Mouse (Mus musculus): ENCODE results near the gene S1pr5.
"Not testable (repeated sequence)": the region's sequence is repeated elsewhere in the genome, so short reads cannot be mapped to it uniquely, and the experiment has no call there.

The S1pr5 gene

DNA sequence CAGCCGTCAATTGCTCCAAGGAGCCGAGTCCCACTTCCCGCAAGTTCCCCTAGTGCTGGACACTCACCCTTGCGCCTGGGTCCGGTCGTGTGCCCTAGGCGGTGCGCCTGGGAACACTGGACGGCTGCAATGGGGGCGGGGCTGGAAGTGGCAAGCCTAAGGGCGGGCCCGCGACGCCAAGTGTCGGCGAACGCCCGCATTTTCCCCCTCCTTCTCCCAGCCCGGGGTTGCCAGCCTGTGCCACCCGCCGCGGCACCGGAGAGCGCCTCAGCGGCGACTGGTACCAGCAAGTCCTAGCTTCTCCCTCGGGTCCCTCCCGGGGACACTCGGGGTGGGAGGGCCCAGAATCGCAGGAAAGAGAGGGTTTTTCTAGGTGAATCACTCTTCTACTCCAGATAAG lies at the start of gene S1pr5:
TSS of gene S1pr5 (minus strand) at position 118 of the 400 bp plus-strand sequence.
- DNase-seq: peak; percentile 55 to 69

DNA sequence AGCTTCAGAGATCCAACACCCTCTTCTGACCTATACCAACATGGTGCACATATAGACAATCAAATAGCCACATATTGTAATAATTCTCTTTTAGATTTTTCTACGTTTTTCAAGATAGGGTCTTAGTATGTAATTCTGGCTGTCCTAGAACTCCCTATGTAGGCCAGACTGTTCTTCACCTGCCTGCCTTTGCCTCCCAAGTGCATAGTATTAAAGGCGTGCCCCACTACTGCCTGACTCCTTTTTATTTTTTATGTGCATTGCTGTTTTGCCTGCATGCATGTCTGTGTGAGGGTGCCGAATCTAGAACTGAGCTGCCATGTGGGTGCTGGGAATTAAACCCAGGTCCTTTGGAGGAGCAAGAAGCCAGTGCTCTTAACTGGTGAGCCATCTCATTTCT lies 44.0 kb upstream of the S1pr5 start:
- no peak for DNase-seq

DNA sequence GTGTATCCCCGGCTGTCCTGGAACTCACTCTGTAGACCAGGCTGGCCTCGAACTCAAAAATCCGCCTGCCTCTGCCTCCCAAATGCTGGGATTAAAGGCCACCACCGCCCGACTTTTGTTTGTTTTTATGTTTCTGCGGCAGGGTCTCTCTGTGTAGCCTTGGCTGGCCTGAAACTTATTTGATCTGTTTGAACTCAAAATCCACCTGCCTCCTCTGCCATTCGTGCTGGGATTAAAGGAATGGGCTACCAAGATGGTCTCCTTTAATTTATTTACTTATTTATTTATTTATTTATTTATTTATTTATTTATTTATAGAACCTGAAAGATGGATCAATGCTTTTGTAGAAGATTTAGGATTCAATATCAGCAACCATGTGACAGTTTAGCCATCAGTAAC lies 43.6 kb upstream of the S1pr5 start:
- not testable (repeated sequence) for DNase-seq

DNA sequence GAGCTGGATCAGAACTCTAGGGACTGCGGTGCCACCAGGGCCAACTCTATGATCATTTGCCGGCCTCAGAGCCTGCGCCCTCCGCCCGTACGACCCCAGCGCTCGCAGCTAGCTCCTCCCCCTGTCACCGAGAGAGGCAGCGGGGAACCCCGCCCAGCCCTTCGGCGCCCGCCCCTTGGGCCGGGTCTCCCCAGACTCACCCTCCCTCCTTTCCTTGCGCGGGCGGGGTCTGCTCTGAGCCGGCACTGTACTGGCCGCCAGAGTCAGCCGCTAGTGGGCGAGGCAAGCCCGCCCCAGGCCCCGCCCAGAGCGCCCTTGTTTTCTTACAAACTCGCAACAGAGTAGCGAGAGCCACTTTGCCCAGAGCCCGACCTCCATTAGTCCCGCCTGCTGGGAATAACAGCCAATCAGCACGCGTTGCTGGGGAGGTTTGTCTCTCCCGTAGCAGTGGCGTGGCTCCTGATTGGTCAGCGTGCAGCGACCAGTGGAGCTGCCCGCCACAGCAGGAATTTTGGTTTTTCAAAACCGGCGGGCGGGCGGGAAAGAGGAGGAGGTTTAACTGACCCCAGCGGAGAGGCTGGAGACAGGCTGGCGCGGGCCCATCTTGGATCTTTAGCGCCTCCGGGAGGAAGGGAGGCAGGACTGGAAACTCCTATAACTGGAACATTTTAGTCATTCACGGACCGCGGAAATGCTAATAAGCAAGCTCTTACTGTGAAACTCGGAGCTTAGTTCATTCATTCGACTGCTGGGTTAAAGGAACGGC lies 43.0 kb upstream of the S1pr5 start, which contains the start of gene Cdkn2d:
TSS of gene Cdkn2d (minus strand) at position 386 of the 766 bp plus-strand sequence.
- DNase-seq: peak; percentile 100

DNA sequence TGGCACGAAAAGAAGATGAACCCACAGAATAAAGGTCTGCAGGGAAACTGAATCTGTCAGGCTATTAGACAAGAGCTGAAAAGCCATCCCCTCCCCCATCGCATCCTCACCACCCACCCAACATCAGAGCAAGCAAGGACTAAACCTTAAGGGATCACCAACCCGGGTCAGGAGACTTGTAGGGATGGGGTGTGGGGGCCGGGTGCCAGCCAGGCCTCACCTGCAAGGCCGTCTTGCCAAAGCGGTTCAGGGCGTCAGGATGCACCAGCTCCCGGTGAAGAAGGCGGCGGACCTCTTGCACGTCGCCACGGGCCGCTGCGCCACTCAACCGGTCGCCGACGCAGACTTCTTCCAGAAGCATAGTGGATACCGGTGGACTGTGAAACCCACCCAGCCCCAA lies 42.3 kb upstream of the S1pr5 start:
- no peak for DNase-seq

DNA sequence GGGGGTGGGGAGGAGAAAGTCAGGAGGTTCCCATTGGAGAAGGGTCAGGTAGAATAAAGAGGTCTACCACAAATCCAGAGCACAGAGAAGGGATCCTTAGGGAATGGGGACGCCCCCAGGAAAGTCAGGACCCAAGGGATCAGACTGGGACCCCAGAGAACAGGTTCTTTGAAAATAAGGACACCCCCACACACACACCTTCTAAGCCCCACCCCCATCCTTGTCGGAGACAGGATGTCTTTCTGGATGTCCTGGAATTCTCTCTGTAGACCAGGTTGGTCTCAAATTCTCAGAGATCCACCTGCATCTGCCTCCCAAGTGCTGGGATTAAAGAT lies 41.1 kb upstream of the S1pr5 start:
- DNase-seq: no peak

DNA sequence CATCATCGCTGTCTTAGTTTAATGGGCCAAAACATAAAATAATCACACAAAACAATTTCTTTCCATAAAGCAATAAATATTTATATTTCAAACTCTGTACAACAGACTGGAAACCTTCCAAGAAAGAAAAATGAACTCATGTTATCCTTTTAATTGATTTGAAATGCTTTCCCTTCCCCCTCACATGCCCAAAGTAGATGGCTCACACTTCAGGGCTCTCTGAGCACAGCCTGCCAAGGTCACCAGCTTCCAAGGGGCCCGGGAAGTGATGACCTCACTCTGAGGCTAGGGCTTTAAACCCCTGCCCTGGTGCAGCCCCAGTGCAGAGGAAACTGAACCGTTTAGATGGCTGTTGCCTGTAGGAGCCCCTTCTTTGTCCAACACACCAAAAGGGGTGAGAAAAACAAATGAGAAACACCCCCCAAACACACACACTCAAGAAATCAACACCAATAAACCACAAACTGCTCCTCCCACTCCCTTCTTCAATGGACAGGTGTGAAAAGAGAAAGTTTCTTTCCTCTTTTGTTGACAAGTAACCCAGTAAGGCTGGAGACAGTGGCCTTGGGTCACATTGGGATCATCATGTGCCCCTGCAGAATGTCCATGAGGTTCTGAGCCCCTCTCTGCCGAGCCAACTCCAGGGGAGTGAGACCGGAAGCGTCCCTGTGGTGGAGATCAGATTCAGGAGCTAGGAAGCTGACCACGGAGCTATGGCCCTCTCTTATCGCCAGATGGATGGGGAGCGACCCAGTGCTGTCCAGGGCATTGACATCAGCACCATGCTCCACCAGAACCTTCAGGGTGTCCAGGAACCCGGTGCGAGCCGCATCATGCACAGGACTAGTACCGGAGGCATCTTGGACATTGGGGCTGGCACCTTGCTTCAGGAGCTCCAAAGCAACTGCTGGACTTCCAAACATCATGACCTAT lies 40.4 kb upstream of the S1pr5 start:
- peak in 1 of 2 experiments; percentile 42 for DNase-seq

DNA sequence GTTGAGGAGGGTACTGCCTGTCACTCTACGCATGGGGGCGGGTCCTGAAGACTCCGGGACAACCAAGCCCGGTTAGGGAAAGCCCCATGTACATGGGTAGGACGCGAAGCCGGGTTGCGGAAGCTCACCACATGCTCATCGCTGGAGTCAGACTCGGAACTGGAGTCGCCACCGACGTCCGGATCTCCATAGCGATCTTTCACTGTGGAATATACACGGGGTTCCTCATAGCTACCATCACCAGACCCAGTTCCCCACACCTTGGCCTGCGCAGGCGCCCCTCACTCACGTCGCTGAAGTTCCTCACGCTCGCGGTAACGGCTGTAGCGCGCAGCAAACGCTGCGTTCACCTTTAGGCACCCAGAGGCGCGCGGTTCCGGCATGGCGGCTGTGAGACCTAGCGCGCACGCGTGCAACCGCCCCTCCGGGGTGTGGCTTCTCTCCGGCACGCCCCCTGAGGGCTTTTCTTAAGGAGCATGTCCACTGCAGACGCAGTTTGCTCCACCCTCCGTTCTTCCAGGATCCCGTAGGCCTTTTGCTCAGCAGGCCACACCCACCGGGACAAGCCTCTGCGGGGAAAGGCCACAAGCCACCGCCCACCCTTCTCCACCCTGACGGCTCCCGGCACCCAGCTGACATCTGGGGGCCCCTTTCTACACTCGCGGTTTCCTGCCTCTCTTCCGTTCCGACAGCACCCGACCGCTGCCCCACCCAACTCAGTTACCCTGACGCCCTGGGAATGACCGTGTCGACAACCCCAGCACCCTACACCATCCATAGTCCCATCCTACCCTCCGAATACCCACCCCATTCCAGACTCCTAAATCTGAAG lies 39.5 kb upstream of the S1pr5 start, which contains the start of gene Kri1:
TSS of gene Kri1 (minus strand) at position 399 of the 832 bp plus-strand sequence.
- peak; percentile 98 for DNase-seq

DNA sequence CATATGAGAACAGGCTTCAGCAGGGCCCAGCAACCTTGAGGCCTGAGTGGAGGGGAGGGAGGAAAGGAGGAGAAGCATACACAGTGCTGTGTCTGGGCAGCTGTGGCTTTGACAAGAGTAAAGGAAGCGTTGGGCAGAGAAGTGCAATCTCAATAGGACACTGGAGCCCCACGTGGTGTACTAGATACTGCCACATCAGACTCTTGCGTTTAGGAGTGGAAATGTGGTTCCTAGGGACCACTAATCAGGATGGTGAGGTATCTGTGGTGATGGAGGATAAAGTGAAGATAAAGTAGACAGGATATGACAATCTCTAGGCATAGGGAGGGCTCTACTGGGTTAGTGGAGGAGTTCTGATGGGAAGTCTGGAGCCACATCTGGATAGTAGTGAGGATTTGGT lies 38.5 kb upstream of the S1pr5 start:
- DNase-seq: no peak

DNA sequence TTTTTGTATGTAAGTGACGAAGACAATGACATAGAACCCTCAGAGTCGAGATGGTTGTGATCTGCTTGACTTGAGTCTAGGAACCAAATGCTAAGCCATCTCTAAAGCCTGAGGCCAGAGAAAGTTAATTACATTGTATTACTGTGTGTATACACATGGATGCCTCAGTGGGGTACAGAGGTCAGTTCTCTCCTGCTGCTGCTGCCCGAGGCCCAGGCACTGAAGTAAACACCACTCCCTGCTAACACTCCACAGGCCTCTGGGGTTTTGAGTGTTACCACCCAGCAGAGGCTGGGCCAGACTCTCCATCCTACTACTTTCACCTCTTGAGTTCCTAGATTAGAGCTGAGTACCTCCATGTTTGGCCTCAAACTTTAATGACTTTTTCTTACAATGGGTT lies 35.8 kb upstream of the S1pr5 start:
- peak in 1 of 2 experiments; percentile 24 for DNase-seq

DNA sequence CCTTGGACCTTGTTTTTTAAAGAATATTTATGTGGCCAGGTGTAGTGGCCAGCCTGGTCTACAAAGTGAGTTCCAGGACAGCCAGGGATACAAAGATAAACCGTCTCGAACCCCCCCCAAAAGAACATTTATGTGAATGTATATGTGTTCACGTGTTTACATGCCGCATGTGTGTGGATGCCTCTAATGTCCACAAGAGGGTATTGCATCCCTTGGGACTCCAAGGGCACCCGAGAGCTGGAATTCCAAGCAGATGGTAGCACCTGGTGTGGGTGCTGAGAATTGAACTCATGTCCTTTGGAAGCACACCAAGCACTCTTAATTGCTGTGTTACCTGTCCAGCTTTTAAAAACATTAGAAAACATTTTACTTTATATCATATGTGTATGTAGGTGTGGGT lies 35.3 kb upstream of the S1pr5 start:
- no peak for DNase-seq

DNA sequence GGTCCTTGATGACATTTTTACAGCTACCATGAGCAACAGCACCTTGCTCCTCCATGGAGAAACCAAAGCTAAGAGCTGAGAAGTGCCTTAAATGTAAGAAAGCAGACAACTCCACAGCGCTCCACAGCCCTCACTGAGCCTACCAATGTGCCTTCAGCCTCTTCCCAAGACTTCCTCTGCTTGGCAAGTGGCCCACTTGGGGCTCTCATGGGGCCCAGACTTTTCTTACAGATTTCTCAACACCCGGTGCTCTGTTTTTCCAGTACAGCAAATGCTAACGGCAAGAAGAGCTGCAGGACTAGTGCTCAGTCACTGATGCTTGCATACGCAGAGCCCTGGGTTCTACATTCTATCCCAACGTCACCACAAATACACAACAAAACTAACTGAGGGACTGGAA lies 29.5 kb upstream of the S1pr5 start:
- DNase-seq: no peak

DNA sequence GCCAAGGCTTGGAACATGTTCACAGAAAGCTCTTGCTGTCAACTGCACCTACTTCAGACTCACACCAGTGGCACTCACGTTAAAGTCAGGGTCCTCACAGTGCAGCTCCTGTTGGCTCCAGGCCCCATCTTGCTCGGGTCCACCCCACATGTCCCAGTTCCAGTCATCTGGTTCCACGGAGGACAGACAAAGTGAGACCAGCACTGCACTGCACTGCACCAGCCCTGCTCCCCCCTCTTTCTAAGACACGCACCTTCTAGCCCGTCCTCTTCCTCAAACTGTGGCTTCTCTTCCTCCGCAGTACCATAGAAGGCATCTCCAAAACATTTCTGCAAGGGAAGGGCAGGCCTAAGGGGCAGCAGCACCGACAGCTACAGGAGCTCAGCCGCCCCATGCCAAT lies 28.1 kb upstream of the S1pr5 start:
- DNase-seq: no peak

DNA sequence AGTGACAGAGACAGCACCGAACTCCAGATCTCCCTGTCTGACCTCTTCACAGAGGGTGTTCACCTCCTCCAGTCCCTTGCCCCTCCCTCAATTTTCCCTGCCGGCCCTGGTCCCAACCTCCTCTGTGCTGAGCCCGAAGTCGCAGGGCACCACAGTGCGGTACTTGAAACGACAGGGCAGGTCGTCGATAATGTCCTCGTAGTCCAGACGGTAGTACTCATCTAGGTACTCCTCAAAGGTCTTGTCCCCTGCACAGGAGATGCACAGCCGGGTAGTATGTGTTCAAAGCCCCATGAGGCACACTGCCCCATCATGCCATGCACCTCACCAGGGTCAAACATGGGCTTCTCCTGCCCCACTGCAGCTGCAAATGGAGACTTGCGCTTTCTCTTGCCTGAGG lies 27.5 kb upstream of the S1pr5 start:
- no peak for DNase-seq

DNA sequence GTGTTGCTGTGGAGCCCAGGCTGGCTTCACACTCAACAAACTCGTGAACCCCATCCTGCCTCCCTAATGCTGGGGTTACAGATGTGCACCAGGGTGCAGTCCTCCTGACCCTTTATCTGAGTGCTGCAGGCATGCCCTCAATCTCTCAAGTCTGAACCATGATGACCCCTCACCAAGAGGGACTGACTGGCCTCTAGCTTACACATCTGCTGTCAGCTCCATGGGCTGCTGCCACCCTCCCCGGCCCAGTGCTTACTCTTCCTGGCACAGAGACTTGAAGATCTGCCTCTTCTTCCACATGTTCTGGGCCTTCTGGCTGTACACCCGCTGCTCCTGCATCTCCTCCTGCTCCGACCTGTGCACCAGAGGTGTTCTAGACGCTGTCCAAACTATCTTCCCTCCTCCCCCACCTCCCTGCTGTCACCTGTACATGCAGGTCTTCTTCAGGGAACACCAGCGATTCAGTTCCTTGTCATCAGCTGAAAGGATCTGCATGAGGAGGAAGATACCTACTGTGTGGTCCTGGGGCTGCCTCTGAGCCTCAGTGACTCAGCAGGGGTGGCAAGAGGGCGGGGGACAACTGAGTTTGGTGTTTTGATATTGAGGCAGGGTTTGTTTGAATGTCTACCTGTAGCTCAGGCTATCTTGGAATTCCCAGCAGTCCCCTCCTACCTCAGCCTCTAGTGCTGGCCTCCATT lies 26.9 kb upstream of the S1pr5 start:
- DNase-seq: no peak

DNA sequence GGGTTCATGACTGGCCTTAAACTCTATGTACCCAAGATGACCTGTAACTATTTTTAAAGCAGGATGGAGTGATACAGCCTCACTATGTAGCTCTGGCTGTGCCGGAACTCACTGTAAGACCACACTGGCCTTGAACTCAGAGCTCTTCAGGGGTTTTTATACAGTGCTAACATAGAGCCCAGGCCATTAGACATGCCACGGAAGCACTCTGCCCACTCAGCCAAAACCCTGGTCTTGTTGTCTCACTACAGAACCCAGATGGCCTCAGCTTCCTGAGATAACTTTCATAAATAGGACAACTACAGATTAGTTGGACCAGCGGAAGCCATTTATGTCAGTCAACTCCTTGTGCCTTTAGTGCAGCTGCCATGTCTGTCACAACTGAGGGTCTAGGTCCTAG lies 26.1 kb upstream of the S1pr5 start:
- DNase-seq: no peak

DNA sequence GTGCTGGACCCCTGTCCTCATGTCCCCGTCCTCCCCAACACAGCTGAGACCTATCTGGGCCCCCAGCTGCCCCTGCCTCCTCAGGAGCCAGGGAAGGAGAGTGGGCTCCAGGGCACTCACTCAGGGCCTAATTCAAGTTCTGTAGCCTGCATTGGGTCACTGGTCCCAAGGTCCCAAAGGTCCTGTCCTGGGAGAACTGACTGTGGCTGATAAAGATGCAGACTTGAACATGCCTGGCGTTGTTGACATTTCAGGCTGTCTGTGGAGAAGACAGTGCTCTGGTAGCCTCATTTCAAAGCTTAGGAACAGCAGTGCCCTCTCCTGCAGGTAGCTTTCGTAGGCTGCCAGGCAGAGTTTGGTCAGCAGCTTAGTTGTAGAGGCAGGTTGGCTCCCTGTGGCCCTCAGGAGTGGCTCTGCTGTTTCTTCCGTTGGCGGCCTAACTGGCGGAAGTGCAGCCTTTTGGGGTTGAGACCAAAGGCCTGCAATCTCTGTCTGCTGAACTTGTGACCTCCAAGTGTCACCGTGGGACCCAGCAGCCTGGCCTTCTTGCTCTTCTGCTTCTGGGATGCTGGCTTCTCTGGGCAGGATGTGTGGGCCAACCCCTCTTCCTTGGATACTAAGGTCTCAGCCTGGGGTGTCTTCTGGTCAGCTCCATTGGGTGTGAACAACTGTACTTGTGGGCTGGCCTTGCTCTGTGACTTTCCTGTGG lies 25.4 kb upstream of the S1pr5 start:
- DNase-seq: no peak

DNA sequence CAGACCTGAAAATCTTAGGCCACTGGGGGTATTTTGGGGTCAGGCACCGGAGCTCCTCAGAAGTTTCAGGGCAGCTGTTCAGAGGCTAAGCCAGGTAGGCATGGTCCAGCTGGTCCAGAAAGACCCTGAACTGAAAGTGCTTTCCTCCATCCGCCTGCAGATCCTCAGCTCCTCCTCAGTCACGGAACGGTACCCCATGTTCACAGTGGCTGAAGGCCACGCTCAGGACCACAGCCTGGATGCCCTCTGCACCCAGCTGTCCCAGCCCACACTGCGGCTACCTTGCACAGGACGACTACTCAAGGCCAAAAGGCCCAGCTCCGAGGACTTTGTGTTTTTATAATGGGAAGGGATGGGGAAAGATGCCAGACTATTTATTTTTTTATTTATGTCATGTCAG lies 24.9 kb upstream of the S1pr5 start:
- DNase-seq: no peak

DNA sequence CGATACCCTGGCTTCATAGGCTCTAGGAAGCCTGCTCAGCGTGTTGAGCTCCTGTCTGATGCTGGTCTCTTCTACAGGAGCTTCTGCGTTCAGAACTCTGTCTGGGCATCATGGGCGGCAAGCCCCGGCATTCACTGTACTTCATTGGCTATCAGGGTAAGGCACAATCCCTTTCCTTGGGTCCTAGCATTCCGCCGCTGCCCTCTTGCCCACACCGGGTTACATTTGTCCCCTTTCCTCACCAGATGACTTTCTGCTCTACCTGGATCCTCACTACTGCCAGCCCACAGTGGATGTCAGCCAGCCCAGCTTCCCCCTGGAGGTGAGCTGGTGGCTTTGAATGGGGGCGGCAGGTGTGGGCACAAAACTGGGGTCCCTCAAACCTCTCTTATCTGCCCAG lies 24.1 kb upstream of the S1pr5 start:
- DNase-seq: no peak

DNA sequence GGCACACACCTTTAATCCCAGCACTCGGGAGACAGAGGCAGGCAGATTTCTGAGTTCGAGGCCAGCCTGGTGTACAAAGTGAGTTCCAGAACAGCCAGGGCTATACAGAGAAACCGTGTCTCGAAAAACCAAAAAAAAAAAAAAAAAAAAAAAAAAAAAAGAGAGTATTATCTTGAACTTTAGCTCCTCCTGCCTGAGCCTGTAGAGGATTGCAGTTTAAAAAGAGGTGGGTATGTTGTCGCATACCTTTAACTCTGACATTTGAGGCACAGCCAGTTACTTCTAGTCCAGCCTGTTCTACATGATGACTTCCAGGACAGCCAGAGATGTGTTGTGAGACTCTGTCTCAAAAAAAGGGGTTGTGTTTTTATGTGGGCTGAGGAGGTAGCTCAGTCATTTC lies 21.3 kb upstream of the S1pr5 start:
- not testable (repeated sequence) for DNase-seq

DNA sequence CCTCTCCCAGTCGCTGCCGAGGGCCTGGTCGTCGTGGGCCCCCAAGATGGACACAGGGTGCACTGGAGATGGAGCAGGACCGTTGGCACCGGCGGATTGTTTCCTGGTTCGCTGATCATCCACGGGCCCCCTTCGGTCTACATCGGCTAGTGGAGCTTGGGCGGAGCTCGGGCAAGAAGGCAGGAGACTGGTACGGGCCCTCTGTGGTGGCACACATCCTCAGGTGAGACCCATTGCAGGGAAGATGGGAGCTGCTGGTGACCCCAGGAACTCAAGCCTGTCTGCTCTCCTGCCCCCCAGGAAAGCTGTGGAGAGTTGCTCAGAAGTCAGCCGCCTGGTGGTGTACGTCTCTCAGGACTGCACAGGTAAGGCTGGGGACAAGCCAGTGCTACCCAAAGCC lies 20.1 kb upstream of the S1pr5 start:
- no peak for DNase-seq

DNA sequence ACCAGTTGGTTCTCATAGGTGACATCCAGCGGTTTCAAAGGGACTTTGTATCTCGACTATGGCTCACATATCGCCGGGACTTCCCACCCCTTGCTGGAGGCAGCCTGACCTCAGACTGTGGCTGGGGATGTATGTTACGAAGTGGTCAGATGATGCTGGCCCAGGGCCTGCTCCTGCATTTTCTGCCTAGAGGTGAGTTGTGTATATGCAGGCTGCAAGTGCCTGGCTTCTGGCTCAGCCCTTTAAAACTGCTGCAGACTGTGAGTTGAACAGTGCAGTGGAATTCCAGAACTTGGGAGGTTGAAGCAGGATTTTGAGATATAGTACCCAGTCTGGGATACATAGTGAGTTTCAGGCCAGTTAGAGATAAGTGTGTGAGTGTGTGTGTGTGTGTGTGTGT lies 18.6 kb upstream of the S1pr5 start:
- no peak for DNase-seq
